Comparison of ENCODE assay signal across 23 mouse cellular contexts in the genomic region with DNA sequence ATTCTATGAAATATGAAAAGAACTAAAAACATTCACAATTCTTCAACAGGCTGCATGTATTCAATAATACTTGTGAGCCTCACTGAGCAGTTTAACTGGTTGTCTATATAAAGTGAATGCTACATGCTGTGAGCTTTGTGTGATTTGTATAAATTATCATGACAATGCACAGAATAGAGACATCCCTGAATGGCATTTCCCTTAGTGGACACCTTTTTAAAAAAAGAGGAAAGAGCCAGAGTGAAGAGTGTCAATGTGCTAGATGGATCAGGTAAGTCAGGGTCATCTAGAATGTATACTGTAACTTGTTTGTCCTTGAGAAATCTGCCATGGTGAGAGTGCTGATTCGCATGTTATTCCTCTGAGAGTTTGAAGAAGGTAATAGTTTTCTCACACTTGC.
DNase-seq lines count a peak whose midpoint lies in the region; TF ChIP-seq lines count a peak whose summit lies in the region.
"Had no signal": no experiment of that assay in that cellular context is flagged by ENCODE, and none has a peak within 500 bp of the region (broad histone marks: within the 10 kb centered on the region; RNA-seq: fewer than 3 reads in every experiment).

No protein-coding gene starts in this region.

- H3K9me3 ChIP-seq in ES-E14 (ENCODE audit: control insufficient read depth, insufficient read depth, low read depth, low read length), result no peaks in the 10 kb centered on the region
- no peaks in the 10 kb centered on the region for H3K9me3 ChIP-seq in limb, embryonic 10.5 days (replicated peaks)
- H3K9me3 ChIP-seq: G1E had no signal

- 89% methylated on average over 1 of the region's 1 CpGs for WGBS in limb, embryonic 10.5 days

- no peaks in the 10 kb centered on the region for H3K27me3 ChIP-seq in limb, embryonic 10.5 days (ENCODE audit: low read depth, poor library complexity, severe bottlenecking)
- H3K27me3 ChIP-seq: CH12.LX, Patski had no signal

- in situ Hi-C loops in ES-E14 (cut with MboI; ENCODE audit: low sequenced_read_pairs in 2 of 2, unreplicated experiment in 2 of 2), result no loop called here

- DNase-seq in ES-CJ7 (ENCODE audit: low read depth, low spot score), result peak; percentile 70
- DNase-seq in ES-E14 (ENCODE audit: low read depth, low spot score), result peak; percentile 11
- DNase-seq in R1 (ENCODE audit: low read depth, low spot score), result peak; percentile 94
- peak; percentile 56 for DNase-seq in ZHBTc4 (ENCODE audit: low read depth, low spot score)
- no peak for DNase-seq in thymus, postnatal 10 days (ENCODE audit: low spot score in 2 of 2)
- no peak for DNase-seq in left cerebral cortex, adult 9 months (ENCODE audit: low spot score in 2 of 2)
- DNase-seq in limb, embryonic 10.5 days (ENCODE audit: low spot score), result no peak
- DNase-seq in adrenal gland, postnatal 36 days, result no peak
- DNase-seq: adrenal gland, adult 8-10 months; adrenal gland, postnatal 10 days; adrenal gland, postnatal 14 days; adrenal gland, postnatal 25 days; B cell, adult 2 months; cerebellum, adult 11 months; cerebellum, adult 11-12 months; cerebellum, adult 18-20 months; cerebellum, adult 2 months; cerebellum, adult 8-10 months; cerebellum, adult 9-10 months; cerebellum, adult 9-11 months had no signal

- H3K36me3 ChIP-seq in ES-E14 (ENCODE audit: control insufficient read depth, insufficient read depth, low read length, poor library complexity, severe bottlenecking), result no peaks in the 10 kb centered on the region
- no peaks in the 10 kb centered on the region for H3K36me3 ChIP-seq in limb, embryonic 10.5 days
- H3K36me3 ChIP-seq: G1E had no signal

- H3K4me3 ChIP-seq in ES-E14 (ENCODE audit: insufficient read depth in 1 of 2, low read depth in 1 of 2, low read length in 2 of 2, poor library complexity in 1 of 2, severe bottlenecking in 1 of 2), result no peak overlapping the region
- no peak overlapping the region for H3K4me3 ChIP-seq in limb, embryonic 10.5 days

- H3K4me1 ChIP-seq in ES-E14 (ENCODE audit: control insufficient read depth in 2 of 2, insufficient read depth in 2 of 2, low read length in 2 of 2, poor library complexity in 1 of 2), result peaks cover 0 to 2% of the 10 kb centered on the region in 2 experiments; a peak in 2 of 4 replicates
- H3K4me1 ChIP-seq in limb, embryonic 10.5 days, result no peaks in the 10 kb centered on the region

- H3K9ac ChIP-seq in ES-E14 (ENCODE audit: insufficient read depth, low read depth, low read length, poor library complexity, severe bottlenecking), result no peak overlapping the region

- no peak overlapping the region for H3K27ac ChIP-seq in ES-E14 (ENCODE audit: insufficient read depth, low read depth, low read length, poor library complexity, severe bottlenecking)
- no peak overlapping the region for H3K27ac ChIP-seq in limb, embryonic 10.5 days

TF ChIP-seq in ES-E14, 5 proteins besides CTCF, POLR2A, EP300 and RAD21:
- TF ChIP-seq ZNF384 (IDR thresholded peaks at IDR 0.05; ENCODE audit: low read depth, low read length), result peak; percentile 72
- no peak for TF ChIP-seq ZC3H11A (IDR thresholded peaks at IDR 0.05; ENCODE audit: borderline replicate concordance, low read depth, low read length)
- TF ChIP-seq CHD2 (IDR thresholded peaks at IDR 0.05; ENCODE audit: low read depth, low read length), result 0 out of 2 replicates have a peak, but pooled peaks have one; percentile 21
TF ChIP-seq in ES-E14: peak in this region for 2.

Comparison
In these comparisons a context has a peak if more than half of its experiments do, and no peak if none do; other contexts are left out.
1. DNase-seq: peak in ES-CJ7 (single experiment), ES-E14 (single experiment), R1 (single experiment) and ZHBTc4 (single experiment); none in thymus, postnatal 10 days (0 of 2), left cerebral cortex, adult 9 months (0 of 2), limb, embryonic 10.5 days (single experiment) and adrenal gland, postnatal 36 days (0 of 2).